Mouse (Mus musculus) left cerebral cortex, adult 18-20 months (tissue): ENCODE results near the gene Rgl3. TPM values are rescaled to one million over a fixed set of nuclear protein-coding genes. Genes with fewer than 3 reads are reported as not detected.
A peak's percentile ranks its signal among the peaks of the same experiment; 100 is the strongest.

Experiments
- DNase-seq, 2 experiments: peaks; one replicate each; pipeline ENCODE4 v3.0.0; 2021 to 2022; ENCODE audit warnings: low spot score in 2 of 2, mixed read lengths in 1 of 2
- long read RNA-seq, 2 experiments: library from polyadenylated mRNA; stranded (forward); transcript quantifications; one replicate each; pipeline ENCODE4 v2.0.0; 2021
- total RNA-seq, 2 experiments: library from RNA; stranded (reverse); gene quantifications; 2 replicates each; pipeline ENCODE4 v1.2.3; 2021

Rgl3 gene
- 1 to 10 TPM; 3.7 to 4.0 TPM for total RNA-seq
- long read RNA-seq, experiment 1, partial matches to known transcripts = 1 of 4 reads
- long read RNA-seq, experiment 1, other reads (novel, unspliced or antisense) = 2 of 4 reads
- long read RNA-seq, experiment 2, partial matches to known transcripts = 0 of 1 reads
- long read RNA-seq, experiment 2, other reads (novel, unspliced or antisense) = 1 of 1 reads

DNA sequence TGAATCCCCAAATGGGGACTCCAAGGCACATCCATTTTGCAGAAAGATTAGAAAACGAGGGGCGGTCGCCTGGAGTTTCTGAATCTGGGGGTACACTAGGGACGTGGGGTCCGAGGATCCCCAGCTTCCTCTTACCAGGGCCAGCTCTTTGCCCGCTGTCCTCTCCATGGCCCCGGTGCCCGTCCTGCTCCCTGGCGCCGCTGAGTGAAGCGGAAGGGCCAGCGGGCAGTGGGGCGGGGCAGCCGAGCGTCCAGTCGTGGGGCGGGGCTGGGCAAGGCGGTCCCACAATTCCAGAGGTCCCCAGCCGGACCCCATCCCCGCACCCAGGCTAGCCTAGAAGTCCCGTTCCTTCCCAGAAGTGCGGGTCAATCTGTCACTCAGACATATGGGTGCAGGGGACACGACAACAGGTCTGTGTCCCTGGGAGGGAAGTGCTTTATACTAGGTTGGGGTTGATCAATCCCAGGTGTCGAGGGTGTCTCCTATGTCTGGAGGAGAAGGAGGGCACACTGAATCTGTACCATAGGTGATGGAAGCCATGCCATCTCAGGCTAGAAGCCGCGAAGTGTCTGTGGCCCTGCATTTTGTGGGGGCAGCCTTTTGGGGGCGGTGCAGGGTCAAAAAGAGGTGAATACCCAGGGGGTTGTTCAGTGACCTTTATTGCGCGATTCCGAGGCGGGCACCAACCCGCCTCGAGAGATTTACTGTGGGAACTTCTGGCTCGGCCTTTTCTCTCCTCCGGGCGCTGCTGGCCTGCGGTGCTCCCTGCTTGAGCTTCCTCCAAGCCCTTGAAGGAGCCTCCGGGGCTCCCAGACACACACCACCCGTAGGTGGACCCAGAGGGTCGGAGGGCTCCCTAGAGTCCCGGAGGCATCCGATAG, at the start of gene Rgl3:
Gene Rgl3 (minus strand): TSS at position 217 of the 881 bp plus-strand sequence.
- DNase-seq = no peak

- DNase-seq = no peak
Observed at GRCm38 (mm10) chr9:22037826-22038225, 48.6 kb upstream of the Rgl3 start.

GRCm38 (mm10) chr9:22035300-22036044, 46.2 kb upstream of the Rgl3 start:
- DNase-seq = no peak

GRCm38 (mm10) chr9:22030386-22030785, 41.1 kb upstream of the Rgl3 start:
- DNase-seq = no peak

- DNase-seq = no peak
Observed at GRCm38 (mm10) chr9:22028467-22028866, 39.2 kb upstream of the Rgl3 start.

GRCm38 (mm10) chr9:22024592-22024991, 35.3 kb upstream of the Rgl3 start:
- no peak for DNase-seq

- DNase-seq = no peak
Observed at GRCm38 (mm10) chr9:22017208-22017825, 28.1 kb upstream of the Rgl3 start.

DNA sequence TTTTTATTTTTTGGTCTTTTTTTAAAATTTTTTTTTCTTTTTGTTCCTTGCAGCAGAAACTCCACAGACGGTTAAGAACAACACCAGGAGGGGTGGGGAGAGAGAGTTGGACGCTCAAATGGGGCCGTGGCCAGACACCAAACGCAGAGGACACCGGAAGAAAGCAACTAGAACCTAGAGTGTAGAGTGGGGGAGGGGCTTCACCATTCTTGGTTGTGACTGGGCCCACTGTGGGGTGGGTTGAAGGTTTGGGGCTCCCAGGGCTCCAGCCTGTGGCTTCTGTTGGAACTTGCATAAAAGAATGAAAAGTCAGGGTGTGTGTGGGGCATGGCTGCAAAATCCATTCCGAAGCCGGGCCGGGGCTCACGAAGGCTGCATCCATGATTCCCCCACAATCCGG, 27.0 kb upstream of the Rgl3 start:
- DNase-seq = no peak

GRCm38 (mm10) chr9:22012731-22013130, 23.5 kb upstream of the Rgl3 start:
- no peak for DNase-seq

DNA sequence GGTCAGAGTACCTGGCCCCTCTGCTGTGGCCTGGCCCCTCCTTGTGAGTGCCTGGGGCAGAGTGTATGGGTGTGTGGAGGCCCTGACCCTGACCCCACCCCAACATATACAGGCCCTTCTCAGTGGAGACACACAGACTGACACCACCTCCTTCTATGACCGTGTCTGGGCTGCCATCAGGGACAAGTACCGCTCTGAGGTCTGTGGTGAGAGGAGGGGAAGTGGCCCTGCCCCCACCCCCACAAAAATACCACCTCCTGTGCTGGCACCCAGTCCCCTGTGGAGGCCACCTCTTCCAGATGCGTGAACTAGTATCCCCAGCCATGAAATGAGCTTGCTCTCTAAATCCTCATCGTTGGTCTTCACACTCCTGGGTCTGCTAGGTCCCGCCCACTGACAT, 21.8 kb upstream of the Rgl3 start:
- DNase-seq = no peak

GRCm38 (mm10) chr9:22004546-22004945, 15.3 kb upstream of the Rgl3 start:
- DNase-seq = no peak

DNA sequence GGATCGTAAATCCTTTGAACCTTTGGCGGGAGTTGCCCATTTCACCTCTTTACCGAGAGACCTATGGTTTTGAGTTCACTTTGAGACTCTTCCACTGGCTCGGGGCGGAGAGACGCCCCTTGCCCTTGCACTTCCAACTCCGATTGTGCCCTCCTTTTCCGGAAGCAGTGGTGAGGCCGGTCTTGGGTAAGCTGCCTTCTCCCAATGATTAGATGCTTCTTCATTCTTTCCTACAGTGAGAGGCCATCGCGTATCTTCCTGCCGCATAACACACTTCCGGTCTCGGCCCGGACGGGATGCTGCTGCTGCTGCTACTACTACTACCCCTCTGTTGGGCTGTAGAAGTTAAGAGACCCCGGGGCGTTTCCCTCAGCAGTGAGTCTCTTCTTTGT, 13.9 kb upstream of the Rgl3 start:
- DNase-seq = peak; percentile 37 to 46

- DNase-seq = peak; percentile 98 to 100
Observed at GRCm38 (mm10) chr9:22002194-22003162, 13.2 kb upstream of the Rgl3 start, which contains the start of the genes Ccdc151 and Prkcsh. Ccdc151 (minus strand) TSS chr9:22002634. Prkcsh (plus strand) TSS chr9:22002806.

GRCm38 (mm10) chr9:22001633-22002032, 12.4 kb upstream of the Rgl3 start:
- DNase-seq = no peak

- no peak for DNase-seq
Observed at GRCm38 (mm10) chr9:22000296-22000695, 11.1 kb upstream of the Rgl3 start.

DNA sequence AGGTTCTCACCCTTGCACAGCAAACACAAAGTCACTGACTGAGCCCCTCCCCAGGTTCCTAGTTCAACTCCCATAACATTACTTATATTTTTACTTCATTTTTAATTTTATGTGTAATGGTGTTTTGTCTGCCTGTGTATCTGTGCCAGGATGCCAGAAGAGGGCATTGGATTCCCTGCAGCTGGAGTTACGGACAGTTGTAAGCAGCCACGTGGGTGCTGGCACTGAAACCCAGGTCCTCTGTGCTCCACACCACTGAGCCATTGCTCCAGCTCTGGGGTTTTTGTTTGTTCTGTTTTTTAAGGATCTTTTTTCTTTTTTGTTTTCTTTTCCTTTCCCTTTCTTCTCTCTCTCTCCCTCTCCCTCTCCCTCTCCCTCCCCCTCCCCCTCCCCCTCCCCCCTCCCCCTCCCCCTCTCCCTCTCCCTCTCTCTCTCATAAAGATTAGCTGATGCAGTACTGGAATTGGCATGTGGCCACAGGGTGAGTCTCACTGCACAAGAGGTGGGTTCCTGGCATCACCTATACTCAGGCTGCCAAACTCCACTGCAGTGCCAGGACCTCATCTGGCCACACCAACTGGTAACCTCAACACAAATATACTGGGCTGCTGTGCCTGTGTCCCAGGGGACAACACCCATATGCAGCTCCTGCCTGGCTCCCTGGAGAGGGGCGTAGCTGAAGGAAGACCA, 7.1 kb upstream of the Rgl3 start:
- no peak for DNase-seq

GRCm38 (mm10) chr9:21992227-21992626, 3.0 kb upstream of the Rgl3 start:
- no peak for DNase-seq

- DNase-seq = no peak
Observed at GRCm38 (mm10) chr9:21988421-21989101, 685 bp downstream of the Rgl3 start.
